Mouse (Mus musculus) layer of hippocampus, adult 11-12 months (tissue): ENCODE measurements around the gene Tbk1.
A peak's percentile ranks its signal among the peaks of the same experiment; 100 is the strongest.

ENCODE experiments used
- DNase-seq: peaks from one replicate; pipeline ENCODE4 v3.0.0; 2022; ENCODE audit warnings: low spot score

The Tbk1 gene

GRCm38 (mm10) chr10:121586675-121587370 lies at the start of gene Tbk1:
Tbk1 (minus strand) TSS chr10:121586787.
- DNase-seq = peak; percentile 92

GRCm38 (mm10) chr10:121636276-121636675 lies 49.7 kb upstream of the Tbk1 start:
- no peak for DNase-seq

GRCm38 (mm10) chr10:121634159-121634558 lies 47.6 kb upstream of the Tbk1 start:
- no peak for DNase-seq

GRCm38 (mm10) chr10:121628561-121629040 lies 42.0 kb upstream of the Tbk1 start:
- no peak for DNase-seq

- DNase-seq = no peak
These were observed 40.7 kb upstream of the Tbk1 start for GRCm38 (mm10) chr10:121627216-121627852.

GRCm38 (mm10) chr10:121626186-121626882 lies 39.7 kb upstream of the Tbk1 start, which contains the start of gene Xpot:
Xpot (minus strand) TSS chr10:121626332.
- peak; percentile 98 for DNase-seq

GRCm38 (mm10) chr10:121625407-121626185 lies 39.0 kb upstream of the Tbk1 start:
- peak; percentile 21 for DNase-seq

- no peak for DNase-seq
These were observed 38.4 kb upstream of the Tbk1 start for GRCm38 (mm10) chr10:121625006-121625405.

GRCm38 (mm10) chr10:121623670-121624069 lies 37.1 kb upstream of the Tbk1 start:
- no peak for DNase-seq

- no peak for DNase-seq
These were observed 35.8 kb upstream of the Tbk1 start for GRCm38 (mm10) chr10:121622431-121622830.

- DNase-seq = no peak
These were observed 29.3 kb upstream of the Tbk1 start for GRCm38 (mm10) chr10:121615935-121616334.

- DNase-seq = no peak
These were observed 28.7 kb upstream of the Tbk1 start for GRCm38 (mm10) chr10:121615146-121615870.

- DNase-seq = no peak
These were observed 27.0 kb upstream of the Tbk1 start for GRCm38 (mm10) chr10:121613570-121613969.

GRCm38 (mm10) chr10:121612448-121612847 lies 25.9 kb upstream of the Tbk1 start:
- no peak for DNase-seq

- no peak for DNase-seq
These were observed 25.0 kb upstream of the Tbk1 start for GRCm38 (mm10) chr10:121611587-121611986.

GRCm38 (mm10) chr10:121608177-121608576 lies 21.6 kb upstream of the Tbk1 start:
- DNase-seq = no peak

GRCm38 (mm10) chr10:121604632-121605344 lies 18.2 kb upstream of the Tbk1 start:
- DNase-seq = no peak

- DNase-seq = no peak
These were observed 17.0 kb upstream of the Tbk1 start for GRCm38 (mm10) chr10:121603556-121603955.

GRCm38 (mm10) chr10:121601272-121601671 lies 14.7 kb upstream of the Tbk1 start:
- DNase-seq = no peak

GRCm38 (mm10) chr10:121596580-121596979 lies 10.0 kb upstream of the Tbk1 start:
- DNase-seq = no peak

- peak; percentile 62 for DNase-seq
These were observed 4.5 kb upstream of the Tbk1 start for GRCm38 (mm10) chr10:121591106-121591505.
